Mouse (Mus musculus) retina, embryonic 14.5 days (tissue): Measurements from ENCODE around the gene Tbcd.

ENCODE experiments used
- DNase-seq: peaks from one replicate; pipeline ENCODE4 v3.0.0-alpha.2; 2015; ENCODE audit warnings: low spot score

The Tbcd gene

GRCm38 (mm10) chr11:121536528-121536927 lies 84.8 kb downstream of the Tbcd start:
- no peak for DNase-seq

GRCm38 (mm10) chr11:121542471-121542870 lies 90.7 kb downstream of the Tbcd start:
- DNase-seq: no peak

GRCm38 (mm10) chr11:121543287-121543856 lies 91.6 kb downstream of the Tbcd start:
- no peak for DNase-seq

- DNase-seq: no peak
Observed at GRCm38 (mm10) chr11:121543922-121544321, 92.2 kb downstream of the Tbcd start.

- no peak for DNase-seq
Observed at GRCm38 (mm10) chr11:121544755-121545397, 93.1 kb downstream of the Tbcd start.

GRCm38 (mm10) chr11:121545398-121546034 lies 93.8 kb downstream of the Tbcd start:
- DNase-seq: no peak

- no peak for DNase-seq
Observed at GRCm38 (mm10) chr11:121547234-121547633, 95.5 kb downstream of the Tbcd start.

GRCm38 (mm10) chr11:121547925-121548324 lies 96.2 kb downstream of the Tbcd start:
- no peak for DNase-seq

- no peak for DNase-seq
Observed at GRCm38 (mm10) chr11:121548996-121549842, 97.5 kb downstream of the Tbcd start.

- DNase-seq: no peak
Observed at GRCm38 (mm10) chr11:121549843-121550647, 98.3 kb downstream of the Tbcd start.

- DNase-seq: no peak
Observed at GRCm38 (mm10) chr11:121551206-121551799, 99.6 kb downstream of the Tbcd start.

GRCm38 (mm10) chr11:121552167-121552566 lies 100.4 kb downstream of the Tbcd start:
- no peak for DNase-seq

- DNase-seq: no peak
Observed at GRCm38 (mm10) chr11:121552846-121553457, 101.2 kb downstream of the Tbcd start.

- DNase-seq: no peak
Observed at GRCm38 (mm10) chr11:121553458-121553857, 101.7 kb downstream of the Tbcd start.

GRCm38 (mm10) chr11:121556727-121557126 lies 105.0 kb downstream of the Tbcd start:
- no peak for DNase-seq

GRCm38 (mm10) chr11:121557946-121558345 lies 106.2 kb downstream of the Tbcd start:
- no peak for DNase-seq

- DNase-seq: no peak
Observed at GRCm38 (mm10) chr11:121558522-121558921, 106.8 kb downstream of the Tbcd start.

- no peak for DNase-seq
Observed at GRCm38 (mm10) chr11:121559527-121560293, 108.0 kb downstream of the Tbcd start.

- DNase-seq: no peak
Observed at GRCm38 (mm10) chr11:121560294-121560663, 108.5 kb downstream of the Tbcd start.

- DNase-seq: no peak
Observed at GRCm38 (mm10) chr11:121563312-121563711, 111.6 kb downstream of the Tbcd start.
